Mouse (Mus musculus) hindbrain, postnatal 0 days (tissue): ENCODE measurements around the gene Bmpr1b. TPM values are rescaled to one million over a fixed set of nuclear protein-coding genes. Genes with fewer than 3 reads are reported as not detected.

Experiments used
- ATAC-seq: fragments of 200-750 bp; cut with Nextera tagmentation; 2 replicates; pipeline ENCODE4 v1.8.0; 2017; ENCODE audit warnings: mild to moderate bottlenecking, moderate TSS enrichment, moderate library complexity
- DNase-seq: peaks from one replicate; pipeline ENCODE4 v3.0.0-alpha.2; 2015; ENCODE audit warnings: low spot score
- H3K27ac ChIP-seq: fragments of 300-500 bp; sonication (generic); 2 replicates; pipeline ENCODE4 v1.5.1; 2014; ENCODE audit warnings: mild to moderate bottlenecking
- H3K27me3 ChIP-seq: fragments of 300-500 bp; sonication (generic); 2 replicates; pipeline ENCODE4 v1.6.1; 2014; ENCODE audit warnings: low read length, mixed read lengths; ENCODE audit not compliant: insufficient read depth
- H3K36me3 ChIP-seq: fragments of 300-500 bp; sonication (generic); 2 replicates; pipeline ENCODE4 v1.6.1; 2014; ENCODE audit warnings: low read length, mixed read lengths; ENCODE audit not compliant: insufficient read depth
- H3K4me1 ChIP-seq: fragments of 300-500 bp; sonication (generic); 2 replicates; pipeline ENCODE4 v1.6.1; 2014; ENCODE audit warnings: antibody characterized with exemption, low read length, mixed read lengths; ENCODE audit not compliant: insufficient read depth
- H3K4me2 ChIP-seq: fragments of 300-500 bp; sonication (generic); 2 replicates; pipeline ENCODE4 v1.6.1; 2014; ENCODE audit warnings: low read depth, mild to moderate bottlenecking, low read length, moderate library complexity, mixed read lengths
- H3K4me3 ChIP-seq: fragments of 300-500 bp; sonication (generic); 2 replicates; pipeline ENCODE4 v1.5.1; 2014; ENCODE audit warnings: low read length
- H3K9ac ChIP-seq: fragments of 300-500 bp; sonication (generic); replicated peaks from 2 replicates; pipeline ENCODE4 v1.6.1; 2014; ENCODE audit warnings: mild to moderate bottlenecking, low read length, moderate library complexity, mixed read lengths
- H3K9me3 ChIP-seq: fragments of 300-500 bp; sonication (generic); 2 replicates; pipeline ENCODE4 v1.6.1; 2016; ENCODE audit warnings: low read length, mixed read lengths
- CTCF ChIP-seq: IDR thresholded peaks from 2 replicates; pipeline ENCODE4 v1.5.1; 2016; ENCODE audit warnings: antibody characterized with exemption, control low read depth, low read depth
- WGBS: fragments of 180-500 bp; shearing (Covaris S2); extraction: QIAGEN DNeasy Blood & Tissue Kit; methylation state at CpG from one replicate; pipeline ENCODE4 v1.1.7; 2014; 5-methylcytosine and 5-hydroxymethylcytosine counted together
- polyA plus RNA-seq: library from polyadenylated mRNA; unstranded; fragments of >200 nt; fragmentation: Nextera tagmentation; extraction: Ambion mirVana; gene quantifications from 2 replicates; pipeline ENCODE4 v1.2.1, GENCODE M21; 2015
- total RNA-seq: library from RNA; depleted of rRNA; stranded (reverse); fragments of >200 nt; gene quantifications from 2 replicates; pipeline ENCODE4 v1.2.3, GENCODE M21; 2014

Bmpr1b gene
- total and polyA plus RNA-seq, 2 experiments from 2014 or later, result 4.6 to 9.7 TPM

GRCm38 (mm10) chr3:142094049-142094448 is 75.2 kb downstream of the Bmpr1b start:
- 80% methylated on average over 4 of the region's 4 CpGs for WGBS
- Histone ChIP-seq H3K9ac (no peak overlapping the region), H3K27ac (no peak overlapping the region), H3K4me3 (no peak overlapping the region), H3K4me1 (no peaks in the 10 kb centered on the region), H3K27me3 (no peaks in the 10 kb centered on the region), H3K4me2 (no peak overlapping the region), H3K9me3 (no peaks in the 10 kb centered on the region), H3K36me3 (no peaks in the 10 kb centered on the region)
- ATAC-seq (no peak), DNase-seq (no peak)
- no peak for TF ChIP-seq CTCF

GRCm38 (mm10) chr3:142089684-142090083 is 79.5 kb downstream of the Bmpr1b start:
- Histone ChIP-seq H3K9me3 (no peaks in the 10 kb centered on the region), H3K4me2 (no peak overlapping the region), H3K4me1 (no peaks in the 10 kb centered on the region), H3K36me3 (no peaks in the 10 kb centered on the region), H3K27me3 (no peaks in the 10 kb centered on the region), H3K4me3 (no peak overlapping the region), H3K27ac (no peak overlapping the region), H3K9ac (no peak overlapping the region)
- no peak for DNase-seq
- ATAC-seq, result no peak
- TF ChIP-seq CTCF, result no peak
- WGBS, result 94% methylated on average over 4 of the region's 4 CpGs

GRCm38 (mm10) chr3:142085938-142086337 is 83.3 kb downstream of the Bmpr1b start:
- Histone ChIP-seq H3K27me3 (no peaks in the 10 kb centered on the region), H3K36me3 (no peaks in the 10 kb centered on the region), H3K4me1 (no peaks in the 10 kb centered on the region), H3K4me3 (no peak overlapping the region), H3K9me3 (no peaks in the 10 kb centered on the region), H3K4me2 (no peak overlapping the region), H3K27ac (no peak overlapping the region), H3K9ac (no peak overlapping the region)
- TF ChIP-seq CTCF, result no peak
- DNase-seq (no peak), ATAC-seq (no peak)
- 70% methylated on average over 3 of the region's 3 CpGs for WGBS

- Histone ChIP-seq H3K9me3 (no peaks in the 10 kb centered on the region), H3K4me2 (no peak overlapping the region), H3K27me3 (no peaks in the 10 kb centered on the region), H3K4me1 (no peaks in the 10 kb centered on the region), H3K9ac (no peak overlapping the region), H3K27ac (no peak overlapping the region), H3K36me3 (no peaks in the 10 kb centered on the region), H3K4me3 (no peak overlapping the region)
- ATAC-seq (no peak), DNase-seq (no peak)
- 36% methylated on average over 1 of the region's 1 CpGs for WGBS
- no peak for TF ChIP-seq CTCF
These were observed 85.1 kb downstream of the Bmpr1b start for GRCm38 (mm10) chr3:142084091-142084490.

- DNase-seq (no peak), ATAC-seq (no peak)
- H3K27me3 ChIP-seq, result no peaks in the 10 kb centered on the region
- no peak overlapping the region for H3K9ac ChIP-seq
- no peaks in the 10 kb centered on the region for H3K36me3 ChIP-seq
- H3K4me1 ChIP-seq, result no peaks in the 10 kb centered on the region
- H3K4me3 ChIP-seq, result no peak overlapping the region
- no peak for TF ChIP-seq CTCF
- H3K9me3 ChIP-seq, result no peaks in the 10 kb centered on the region
- WGBS, result 90% methylated on average over 3 of the region's 3 CpGs
- no peak overlapping the region for H3K4me2 ChIP-seq
- H3K27ac ChIP-seq, result no peak overlapping the region
These were observed 91.4 kb downstream of the Bmpr1b start for GRCm38 (mm10) chr3:142077723-142078302.

GRCm38 (mm10) chr3:142071601-142072000 is 97.6 kb downstream of the Bmpr1b start:
- H3K9me3 ChIP-seq, result no peaks in the 10 kb centered on the region
- H3K27ac ChIP-seq, result no peak overlapping the region
- H3K36me3 ChIP-seq, result no peaks in the 10 kb centered on the region
- 77% methylated on average over 5 of the region's 5 CpGs for WGBS
- no peaks in the 10 kb centered on the region for H3K27me3 ChIP-seq
- H3K4me1 ChIP-seq, result no peaks in the 10 kb centered on the region
- ATAC-seq (no peak), DNase-seq (peak; percentile 31)
- H3K9ac ChIP-seq, result no peak overlapping the region
- H3K4me2 ChIP-seq, result no peak overlapping the region
- TF ChIP-seq CTCF, result no peak
- H3K4me3 ChIP-seq, result no peak overlapping the region

GRCm38 (mm10) chr3:142066792-142067346 is 102.4 kb downstream of the Bmpr1b start:
- H3K9ac ChIP-seq, result no peak overlapping the region
- H3K4me1 ChIP-seq, result no peaks in the 10 kb centered on the region
- TF ChIP-seq CTCF, result no peak
- no peak overlapping the region for H3K4me2 ChIP-seq
- H3K27me3 ChIP-seq, result no peaks in the 10 kb centered on the region
- no peak overlapping the region for H3K4me3 ChIP-seq
- DNase-seq, result no peak
- no peaks in the 10 kb centered on the region for H3K9me3 ChIP-seq
- H3K36me3 ChIP-seq, result no peaks in the 10 kb centered on the region
- WGBS, result 68% methylated on average over 1 of the region's 1 CpGs
- H3K27ac ChIP-seq, result no peak overlapping the region
- ATAC-seq, result no peak
